Mouse (Mus musculus): Measurements from ENCODE around the gene Dnajc30. TPM values are rescaled to one million over a fixed set of nuclear protein-coding genes. Genes with fewer than 3 reads are reported as not detected.
A peak's percentile ranks its signal among the peaks of the same experiment; 100 is the strongest.

Gene Dnajc30
- polyA plus RNA-seq (2015; fragmentation: Nextera tagmentation; extraction: Ambion mirVana): 40.6 and 44.5 TPM in 2 replicates

- H3K36me3 ChIP-seq: peaks cover 39% of the 10 kb centered on the region
- no peaks in the 10 kb centered on the region for H3K27me3 ChIP-seq (replicated peaks)
- peak within 1 kb of the TSS; percentile 85 for H3K27ac ChIP-seq (replicated peaks)
- under 1% methylated on average over 52 of the region's 52 CpGs for WGBS
- H3K9me3 ChIP-seq (replicated peaks): no peaks in the 10 kb centered on the region
- H3K4me1 ChIP-seq: peaks cover 30% of the 10 kb centered on the region
- H3K9ac ChIP-seq (replicated peaks): peak within 1 kb of the TSS; percentile 72
- peak within 1 kb of the TSS; percentile 88 for H3K4me3 ChIP-seq (replicated peaks)
- ATAC-seq (ENCODE audit: low FRiP score): peak; percentile 97
- peak within 1 kb of the TSS; percentile 93 for H3K4me2 ChIP-seq
These were observed at the start of gene Dnajc30 for GRCm38 (mm10) chr5:135063629-135064381. TSS of gene Dnajc30 (plus strand) at chr5:135064202.

DNA sequence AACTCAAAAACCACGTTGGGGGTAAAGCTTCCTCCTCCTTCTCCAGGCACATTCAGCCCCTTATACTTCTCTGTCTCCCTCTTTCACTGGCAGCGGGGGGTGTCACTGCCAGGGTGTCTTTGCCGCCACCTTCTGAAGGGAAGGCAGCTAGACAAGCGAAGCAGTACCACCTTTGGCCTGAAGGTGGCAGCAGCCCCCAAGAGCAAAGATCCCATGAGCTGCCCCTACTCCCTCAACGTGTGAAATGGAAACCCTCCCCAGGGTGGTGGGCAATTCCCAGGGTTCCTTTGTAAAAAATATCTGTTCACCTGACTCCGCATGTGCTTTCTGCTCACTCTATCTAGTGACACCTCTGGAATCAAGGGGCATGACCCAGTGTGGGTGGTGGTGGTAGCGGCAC is 48.5 kb upstream of the Dnajc30 start:
- no peak overlapping the region for H3K4me2 ChIP-seq
- H3K9me3 ChIP-seq (replicated peaks): no peaks in the 10 kb centered on the region
- WGBS: 15% methylated on average over 7 of the region's 7 CpGs
- no peaks in the 10 kb centered on the region for H3K36me3 ChIP-seq
- no peak overlapping the region for H3K27ac ChIP-seq (replicated peaks)
- H3K27me3 ChIP-seq (replicated peaks): no peaks in the 10 kb centered on the region
- no peak overlapping the region for H3K4me3 ChIP-seq (replicated peaks)
- H3K9ac ChIP-seq (replicated peaks): no peak overlapping the region
- ATAC-seq (ENCODE audit: low FRiP score): no peak
- H3K4me1 ChIP-seq: peaks cover 29% of the 10 kb centered on the region

- peaks cover 21% of the 10 kb centered on the region for H3K4me1 ChIP-seq
- H3K9me3 ChIP-seq (replicated peaks): no peaks in the 10 kb centered on the region
- no peak overlapping the region for H3K9ac ChIP-seq (replicated peaks)
- H3K4me2 ChIP-seq: no peak overlapping the region
- no peaks in the 10 kb centered on the region for H3K27me3 ChIP-seq (replicated peaks)
- 57% methylated on average over 4 of the region's 4 CpGs for WGBS
- ATAC-seq (ENCODE audit: low FRiP score): no peak
- H3K36me3 ChIP-seq: no peaks in the 10 kb centered on the region
- no peak overlapping the region for H3K4me3 ChIP-seq (replicated peaks)
- no peak overlapping the region for H3K27ac ChIP-seq (replicated peaks)
These were observed 47.7 kb upstream of the Dnajc30 start for GRCm38 (mm10) chr5:135016224-135016759.

GRCm38 (mm10) chr5:135021814-135022213 is 42.2 kb upstream of the Dnajc30 start:
- ATAC-seq (ENCODE audit: low FRiP score): no peak
- Histone ChIP-seq H3K27me3 (replicated peaks) (no peaks in the 10 kb centered on the region), H3K9me3 (replicated peaks) (no peaks in the 10 kb centered on the region), H3K9ac (replicated peaks) (no peak overlapping the region), H3K4me2 (no peak overlapping the region), H3K4me1 (peaks cover 35% of the 10 kb centered on the region), H3K27ac (replicated peaks) (peak overlapping the region; percentile 19; the same call in 1 of the 2 replicates), H3K36me3 (no peaks in the 10 kb centered on the region), H3K4me3 (replicated peaks) (no peak overlapping the region)
- 44% methylated on average over 6 of the region's 6 CpGs for WGBS

GRCm38 (mm10) chr5:135023344-135024173 is 40.4 kb upstream of the Dnajc30 start, which contains the start of gene Stx1a:
TSS of gene Stx1a (plus strand) at chr5:135023482.
- under 1% methylated on average over 57 of the region's 61 CpGs for WGBS
- no peaks in the 10 kb centered on the region for H3K36me3 ChIP-seq
- peak within 1 kb of the TSS; percentile 91 for H3K4me2 ChIP-seq
- no peaks in the 10 kb centered on the region for H3K27me3 ChIP-seq (replicated peaks)
- H3K9ac ChIP-seq (replicated peaks): peak within 1 kb of the TSS; percentile 70
- peak; percentile 92 for ATAC-seq (ENCODE audit: low FRiP score)
- peak within 1 kb of the TSS; percentile 48 for H3K27ac ChIP-seq (replicated peaks)
- no peaks in the 10 kb centered on the region for H3K9me3 ChIP-seq (replicated peaks)
- H3K4me1 ChIP-seq: peaks cover 37% of the 10 kb centered on the region
- H3K4me3 ChIP-seq (replicated peaks): peak within 1 kb of the TSS; percentile 72

- Histone ChIP-seq H3K4me2 (peak overlapping the region; percentile 91), H3K4me1 (peaks cover 47% of the 10 kb centered on the region), H3K9ac (replicated peaks) (no peak overlapping the region), H3K27me3 (replicated peaks) (no peaks in the 10 kb centered on the region), H3K4me3 (replicated peaks) (peak overlapping the region; percentile 72), H3K27ac (replicated peaks) (no peak overlapping the region), H3K36me3 (no peaks in the 10 kb centered on the region), H3K9me3 (replicated peaks) (no peaks in the 10 kb centered on the region)
- WGBS: 68% methylated on average over 11 of the region's 11 CpGs
- no peak for ATAC-seq (ENCODE audit: low FRiP score)
These were observed 39.3 kb upstream of the Dnajc30 start for GRCm38 (mm10) chr5:135024665-135025224.

DNA sequence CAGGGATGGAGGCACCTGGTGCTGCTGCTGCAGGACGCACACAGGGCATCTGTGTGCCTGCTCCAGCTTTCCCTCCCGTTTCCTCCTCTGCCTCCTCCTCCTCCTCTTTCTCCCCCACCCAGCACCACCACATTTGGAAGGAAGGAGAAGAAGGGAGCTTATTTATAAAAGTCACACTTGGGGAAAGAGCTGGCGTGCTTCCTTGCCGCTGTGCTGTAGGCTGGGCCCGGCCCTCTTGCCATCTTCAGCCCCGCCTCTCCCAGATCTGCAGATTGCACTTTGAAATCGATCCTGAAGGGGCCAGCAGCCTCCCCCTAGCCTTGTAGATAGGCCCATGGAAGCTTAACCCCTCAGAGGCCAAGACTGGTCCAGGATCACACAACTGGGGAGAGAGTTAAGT is 38.1 kb upstream of the Dnajc30 start:
- Histone ChIP-seq H3K4me3 (replicated peaks) (no peak overlapping the region), H3K27ac (replicated peaks) (no peak overlapping the region), H3K27me3 (replicated peaks) (no peaks in the 10 kb centered on the region), H3K9me3 (replicated peaks) (no peaks in the 10 kb centered on the region), H3K9ac (replicated peaks) (no peak overlapping the region), H3K36me3 (no peaks in the 10 kb centered on the region), H3K4me1 (peaks cover 47% of the 10 kb centered on the region), H3K4me2 (peak overlapping the region; percentile 91)
- ATAC-seq (ENCODE audit: low FRiP score): no peak
- 19% methylated on average over 7 of the region's 7 CpGs for WGBS

DNA sequence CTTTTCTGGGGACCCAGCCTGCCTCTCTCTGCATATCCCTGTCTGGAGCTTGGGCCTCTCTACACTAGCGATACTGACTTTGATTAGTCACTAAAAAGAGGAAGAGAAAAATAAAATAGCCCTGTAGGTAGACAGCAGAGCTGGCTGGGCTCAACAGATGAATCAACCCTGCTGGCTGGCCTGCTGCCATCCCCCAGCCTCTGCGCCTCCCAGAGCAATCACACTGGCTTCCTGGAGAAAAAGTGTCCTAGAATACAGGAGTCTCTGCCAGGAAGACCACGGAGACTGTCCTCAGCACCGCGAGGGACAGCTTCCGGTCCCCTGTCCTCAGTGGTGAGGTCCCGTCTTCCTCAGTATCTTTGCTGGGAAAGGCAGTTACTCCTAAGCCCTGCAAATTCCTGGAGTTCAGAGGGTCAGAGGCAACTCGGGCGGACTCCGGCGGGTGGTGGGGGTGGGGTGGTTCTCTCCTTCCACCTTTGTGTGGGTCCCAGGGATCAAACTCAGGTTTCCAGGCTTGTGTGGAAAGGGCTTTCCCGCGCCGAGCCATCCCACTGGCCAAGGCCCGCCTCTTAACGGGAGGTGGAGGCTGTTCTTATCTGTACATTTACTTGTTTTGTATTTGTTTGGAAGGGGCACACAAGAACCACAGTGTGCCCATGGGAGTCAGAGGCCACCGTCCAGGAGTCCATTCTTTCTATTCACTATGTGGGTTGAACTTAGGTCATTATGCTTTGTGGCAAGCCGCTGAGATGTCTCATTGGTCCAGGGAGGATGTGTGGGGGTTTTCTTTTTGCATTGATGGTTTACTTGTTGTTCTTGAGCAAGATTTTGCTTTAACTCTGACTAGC is 34.8 kb upstream of the Dnajc30 start:
- no peaks in the 10 kb centered on the region for H3K27me3 ChIP-seq (replicated peaks)
- WGBS: 67% methylated on average over 18 of the region's 18 CpGs
- H3K36me3 ChIP-seq: no peaks in the 10 kb centered on the region
- no peak overlapping the region for H3K4me3 ChIP-seq (replicated peaks)
- H3K4me1 ChIP-seq: peaks cover 35% of the 10 kb centered on the region
- no peak overlapping the region; the same call in 1 of the 2 replicates for H3K27ac ChIP-seq (replicated peaks)
- H3K9ac ChIP-seq (replicated peaks): no peak overlapping the region
- H3K4me2 ChIP-seq: peak overlapping the region; percentile 15
- ATAC-seq (ENCODE audit: low FRiP score): no peak
- no peaks in the 10 kb centered on the region for H3K9me3 ChIP-seq (replicated peaks)

DNA sequence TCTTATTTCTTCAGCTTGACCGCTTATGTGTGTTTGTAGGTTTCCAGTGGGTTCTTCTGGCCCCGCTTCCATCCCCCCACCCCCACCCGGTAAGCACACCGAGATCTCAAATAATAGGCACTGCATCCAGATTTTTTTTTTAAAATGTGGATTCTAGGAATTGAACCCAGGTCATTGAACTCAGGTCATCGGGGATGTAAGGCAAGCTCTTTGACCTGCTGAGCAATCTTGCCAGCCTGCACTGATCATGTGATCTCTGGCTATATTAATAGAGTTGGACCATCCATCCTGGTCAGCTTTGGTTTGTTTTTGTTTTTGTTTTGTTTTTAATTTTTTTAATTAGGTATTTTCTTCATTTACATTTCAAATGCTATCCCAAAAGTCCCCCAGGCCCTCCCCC is 31.4 kb upstream of the Dnajc30 start:
- no peak overlapping the region for H3K27ac ChIP-seq (replicated peaks)
- H3K4me3 ChIP-seq (replicated peaks): no peak overlapping the region
- WGBS: 96% methylated on average over 5 of the region's 5 CpGs
- H3K9ac ChIP-seq (replicated peaks): no peak overlapping the region
- no peaks in the 10 kb centered on the region for H3K27me3 ChIP-seq (replicated peaks)
- H3K9me3 ChIP-seq (replicated peaks): no peaks in the 10 kb centered on the region
- no peak for ATAC-seq (ENCODE audit: low FRiP score)
- H3K4me2 ChIP-seq: no peak overlapping the region
- H3K36me3 ChIP-seq: peaks cover 3% of the 10 kb centered on the region; the same call in 1 of the 2 replicates
- H3K4me1 ChIP-seq: peaks cover 16% of the 10 kb centered on the region

DNA sequence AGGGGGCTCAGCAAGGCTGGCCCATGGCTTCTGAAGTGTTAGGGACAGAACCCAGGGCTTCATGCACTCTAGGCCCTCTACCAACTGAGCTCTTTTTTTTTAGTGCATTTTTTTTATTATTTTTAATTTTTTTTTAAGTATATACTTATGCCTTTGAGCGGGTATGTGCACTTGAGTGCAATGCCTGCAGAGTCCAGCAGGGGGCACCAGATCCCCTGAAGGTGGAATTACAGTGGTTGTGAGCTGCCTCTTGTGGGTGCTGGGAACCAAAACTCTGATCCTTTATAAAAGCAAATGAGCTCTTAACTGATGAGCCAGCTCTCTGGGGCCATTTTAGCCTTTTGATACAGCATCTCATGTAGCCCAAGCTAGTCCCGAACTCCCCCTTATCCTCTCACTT is 29.4 kb upstream of the Dnajc30 start:
- Histone ChIP-seq H3K9ac (replicated peaks) (no peak overlapping the region), H3K4me1 (peaks cover 6% of the 10 kb centered on the region; the same call in 1 of the 2 replicates), H3K36me3 (peaks cover 14% of the 10 kb centered on the region), H3K4me3 (replicated peaks) (no peak overlapping the region), H3K9me3 (replicated peaks) (no peaks in the 10 kb centered on the region), H3K27ac (replicated peaks) (no peak overlapping the region), H3K4me2 (no peak overlapping the region), H3K27me3 (replicated peaks) (no peaks in the 10 kb centered on the region)
- 97% methylated on average over 2 of the region's 2 CpGs for WGBS
- no peak for ATAC-seq (ENCODE audit: low FRiP score)
